Mouse (Mus musculus) myocyte (in vitro differentiated cells): Measurements from ENCODE around the gene Tnrc6a.

Experiments
- CEBPB ChIP-seq: IDR thresholded peaks from 2 replicates; pipeline ENCODE4 v1.6.1; 2011; ENCODE audit warnings: mild to moderate bottlenecking, moderate library complexity; ENCODE audit not compliant: poor library complexity, insufficient read depth, severe bottlenecking
- E2F4 ChIP-seq: IDR thresholded peaks from one replicate; pipeline ENCODE4 v1.6.1; 2011; ENCODE audit warnings: mild to moderate bottlenecking, control low read depth, moderate library complexity; ENCODE audit not compliant: insufficient read depth
- MAX ChIP-seq: IDR thresholded peaks from one replicate; pipeline ENCODE4 v1.6.1; 2011; ENCODE audit warnings: low read depth, mild to moderate bottlenecking, control low read depth
- MYOD1 ChIP-seq, 3 experiments: IDR thresholded peaks; one replicate each; pipeline ENCODE4 v1.6.1; 2011; ENCODE audit warnings: control low read depth in 2 of 3, low read depth in 2 of 3, mild to moderate bottlenecking in 2 of 3, moderate library complexity in 1 of 3; ENCODE audit not compliant: insufficient read length in 2 of 3, control insufficient read depth in 1 of 3
- MYOG ChIP-seq, 3 experiments: IDR thresholded peaks; one replicate each; pipeline ENCODE4 v1.6.1; 2011; ENCODE audit warnings: control low read depth in 2 of 3, low read depth in 2 of 3, mild to moderate bottlenecking in 2 of 3; ENCODE audit not compliant: insufficient read length in 2 of 3, control insufficient read depth in 1 of 3, insufficient read depth in 1 of 3
- POLR2A ChIP-seq: IDR thresholded peaks from one replicate; pipeline ENCODE4 v1.6.1; 2011; ENCODE audit warnings: low read depth, mild to moderate bottlenecking, control low read depth, moderate library complexity; ENCODE audit not compliant: insufficient read length
- POLR2AphosphoS2 ChIP-seq: IDR thresholded peaks from one replicate; pipeline ENCODE4 v1.6.1; 2011; ENCODE audit warnings: low read depth, control low read depth; ENCODE audit not compliant: insufficient read length
- SRF ChIP-seq: IDR thresholded peaks from one replicate; pipeline ENCODE4 v1.6.1; 2011; ENCODE audit warnings: low read depth; ENCODE audit not compliant: control insufficient read depth, insufficient read length
- TCF3 ChIP-seq: IDR thresholded peaks from one replicate; pipeline ENCODE4 v1.6.1; 2011; ENCODE audit warnings: low read depth, control low read depth; ENCODE audit not compliant: insufficient read length
- USF1 ChIP-seq: IDR thresholded peaks from one replicate; pipeline ENCODE4 v1.6.1; 2011; ENCODE audit warnings: low read depth, mild to moderate bottlenecking, control low read depth, moderate library complexity

DNA sequence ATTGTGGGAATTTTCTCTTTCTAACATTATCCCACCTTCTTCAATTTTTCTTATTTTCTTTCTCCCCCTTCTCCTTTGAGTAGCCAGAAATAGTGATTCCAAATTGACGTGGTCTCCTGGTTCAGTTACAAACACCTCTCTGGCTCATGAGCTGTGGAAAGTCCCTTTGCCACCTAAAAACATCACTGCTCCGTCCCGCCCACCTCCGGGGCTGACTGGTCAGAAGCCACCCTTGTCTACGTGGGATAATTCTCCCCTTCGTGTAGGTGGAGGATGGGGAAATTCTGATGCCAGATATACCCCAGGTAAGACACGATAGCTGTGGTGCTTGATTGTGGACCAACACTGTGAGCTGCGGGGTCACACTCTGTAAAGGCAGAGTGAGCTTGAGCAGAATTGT is 66.1 kb downstream of the Tnrc6a start:
- no peak for TF ChIP-seq USF1
- TF ChIP-seq POLR2AphosphoS2: no peak
- no peak for TF ChIP-seq POLR2A
- no peak for TF ChIP-seq E2F4
- no peak for TF ChIP-seq TCF3
- no peak for TF ChIP-seq MAX
- TF ChIP-seq MYOG (IDR thresholded peaks at IDR 0.05; ENCODE audit: control insufficient read depth in 1 of 3, insufficient read depth in 1 of 3, insufficient read length in 2 of 3, low read depth in 2 of 3): no peak
- no peak for TF ChIP-seq MYOD1 (IDR thresholded peaks at IDR 0.05; ENCODE audit: control insufficient read depth in 1 of 3, insufficient read length in 2 of 3, low read depth in 2 of 3)
- no peak for TF ChIP-seq CEBPB
- TF ChIP-seq SRF: no peak
